Mouse (Mus musculus) limb, embryonic 12.5 days (tissue): ENCODE measurements around the gene Pdia5. TPM values are rescaled to one million over a fixed set of nuclear protein-coding genes. Genes with fewer than 3 reads are reported as not detected.

Source experiments
- ATAC-seq: fragments of 200-750 bp; cut with Nextera tagmentation; 2 replicates; pipeline ENCODE4 v1.8.0; 2017; ENCODE audit warnings: low read depth, moderate TSS enrichment; ENCODE audit not compliant: insufficient number of reproducible peaks, insufficient read depth, low FRiP score, low TSS enrichment
- H3K27ac ChIP-seq: fragments of 300-500 bp; sonication (generic); 2 replicates; pipeline ENCODE4 v1.5.1; 2016; ENCODE audit warnings: mild to moderate bottlenecking, moderate library complexity
- H3K27me3 ChIP-seq: fragments of 300-500 bp; sonication (generic); 2 replicates; pipeline ENCODE4 v1.6.1; 2016; ENCODE audit warnings: mild to moderate bottlenecking, moderate library complexity
- H3K36me3 ChIP-seq: fragments of 300-500 bp; sonication (generic); 2 replicates; pipeline ENCODE4 v1.6.1; 2016; ENCODE audit warnings: mild to moderate bottlenecking, moderate library complexity
- H3K4me1 ChIP-seq: fragments of 300-500 bp; sonication (generic); replicated peaks from 2 replicates; pipeline ENCODE4 v1.6.1; 2016
- H3K4me2 ChIP-seq: fragments of 300-500 bp; sonication (generic); 2 replicates; pipeline ENCODE4 v1.6.1; 2016; ENCODE audit warnings: mild to moderate bottlenecking, moderate library complexity
- H3K4me3 ChIP-seq: fragments of 300-500 bp; sonication (generic); replicated peaks from 2 replicates; pipeline ENCODE4 v1.5.1; 2016; ENCODE audit warnings: mild to moderate bottlenecking
- H3K9ac ChIP-seq: fragments of 300-500 bp; sonication (generic); replicated peaks from 2 replicates; pipeline ENCODE4 v1.6.1; 2016; ENCODE audit warnings: mild to moderate bottlenecking, moderate library complexity
- H3K9me3 ChIP-seq: fragments of 300-500 bp; sonication (generic); 2 replicates; pipeline ENCODE4 v1.6.1; 2016; ENCODE audit warnings: mild to moderate bottlenecking, moderate library complexity
- WGBS: fragments of 180-500 bp; shearing (Covaris S2); methylation state at CpG from one replicate; pipeline ENCODE4 v1.1.7; 2016; 5-methylcytosine and 5-hydroxymethylcytosine counted together
- polyA plus RNA-seq: library from polyadenylated mRNA; unstranded; fragments of >200 nt; fragmentation: Nextera tagmentation; extraction: Ambion mirVana; gene quantifications from 2 replicates; pipeline ENCODE4 v1.2.1, GENCODE M21; 2016

Pdia5 gene
- 24.1 and 27.9 TPM in 2 replicates for polyA plus RNA-seq

DNA sequence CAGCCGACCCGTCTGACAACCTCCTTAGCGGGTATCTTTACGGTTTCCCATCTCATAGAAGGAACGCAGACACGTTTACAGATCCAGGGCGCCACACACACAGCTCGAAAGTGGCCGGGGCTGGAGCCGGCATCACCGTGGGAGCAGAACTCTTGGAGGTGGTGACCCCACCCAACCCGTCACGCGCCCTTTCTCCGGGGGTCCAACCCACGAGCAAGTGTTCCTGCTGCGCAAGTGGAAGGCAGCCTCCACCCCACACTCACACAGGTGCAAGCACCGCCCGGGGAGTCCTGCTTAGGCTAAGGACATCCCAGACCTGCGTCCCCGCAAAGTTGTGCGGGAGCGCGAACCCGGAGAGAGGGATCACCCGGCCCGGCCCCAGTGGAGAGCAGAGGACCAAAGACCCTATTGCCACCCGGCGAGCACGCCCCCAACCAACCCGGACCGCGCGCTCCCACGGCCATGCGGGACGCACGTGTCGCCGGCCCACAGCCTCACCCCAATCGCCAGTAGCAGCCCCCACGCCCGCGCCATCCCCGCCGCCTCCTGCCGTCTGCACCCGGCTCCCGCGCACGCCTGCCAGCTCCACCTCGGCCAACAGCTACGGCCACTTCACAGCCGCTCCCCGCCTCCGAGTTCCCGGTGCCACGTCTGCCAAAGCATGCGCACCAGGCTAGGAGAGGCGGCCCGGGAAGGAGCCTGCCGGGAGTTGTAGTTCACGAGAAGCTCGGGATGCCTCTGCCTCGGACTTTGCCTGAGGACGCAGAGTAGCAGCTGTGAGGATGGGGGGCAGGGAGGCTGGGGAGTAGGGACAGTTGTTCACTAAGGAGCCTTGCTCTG, at the start of gene Pdia5:
Pdia5 (minus strand) TSS at position 643 of the 840 bp plus-strand sequence.
- Histone ChIP-seq H3K4me3 (peak within 1 kb of the TSS; percentile 63), H3K36me3 (no peaks in the 10 kb centered on the region), H3K4me1 (peaks cover 23% of the 10 kb centered on the region), H3K4me2 (peak within 1 kb of the TSS; percentile 93), H3K9ac (peak within 1 kb of the TSS; percentile 57), H3K27me3 (peaks cover 6% of the 10 kb centered on the region; the same call in 1 of the 2 replicates), H3K27ac (no peak within 1 kb of the TSS), H3K9me3 (no peaks in the 10 kb centered on the region)
- WGBS, result under 1% methylated on average over 65 of the region's 66 CpGs
- ATAC-seq, result peak; percentile 89

- no peak for ATAC-seq
- Histone ChIP-seq H3K27ac (no peak overlapping the region), H3K9ac (no peak overlapping the region), H3K27me3 (peaks cover 85% of the 10 kb centered on the region), H3K36me3 (no peaks in the 10 kb centered on the region), H3K4me2 (no peak overlapping the region), H3K4me1 (peaks cover 14% of the 10 kb centered on the region), H3K9me3 (no peaks in the 10 kb centered on the region), H3K4me3 (no peak overlapping the region)
- WGBS, result 56% methylated on average over 10 of the region's 10 CpGs
Observed at GRCm38 (mm10) chr16:35539041-35539440, 48.4 kb upstream of the Pdia5 start.

DNA sequence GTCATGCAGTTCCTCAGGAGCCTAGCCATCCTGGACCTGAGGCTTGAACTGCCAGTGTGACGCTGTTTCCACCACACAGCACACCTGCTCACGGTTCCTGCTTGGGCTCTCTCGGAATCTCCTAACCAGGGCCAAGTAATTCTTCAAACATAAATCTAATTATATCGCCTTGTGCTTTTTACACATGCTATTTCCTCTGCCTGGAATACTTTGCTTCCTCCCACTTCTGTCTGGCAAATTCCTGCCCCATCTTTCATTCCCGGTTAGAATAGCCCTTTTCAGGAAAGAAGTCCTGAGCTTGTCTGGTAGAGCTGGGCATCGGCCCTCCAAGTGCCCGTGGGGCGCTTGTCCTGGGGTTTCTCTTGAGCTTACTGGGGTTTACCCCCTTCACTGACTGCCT, 47.0 kb upstream of the Pdia5 start:
- WGBS, result 75% methylated on average over 8 of the region's 8 CpGs
- H3K27me3 ChIP-seq, result peaks cover 81% of the 10 kb centered on the region
- no peaks in the 10 kb centered on the region for H3K9me3 ChIP-seq
- H3K4me2 ChIP-seq, result no peak overlapping the region
- H3K36me3 ChIP-seq, result no peaks in the 10 kb centered on the region
- no peak overlapping the region for H3K9ac ChIP-seq
- H3K27ac ChIP-seq, result no peak overlapping the region
- ATAC-seq, result no peak
- H3K4me1 ChIP-seq, result peaks cover 12% of the 10 kb centered on the region
- no peak overlapping the region for H3K4me3 ChIP-seq

- no peak overlapping the region for H3K9ac ChIP-seq
- ATAC-seq, result no peak
- H3K27me3 ChIP-seq, result peaks cover 58% of the 10 kb centered on the region
- H3K27ac ChIP-seq, result no peak overlapping the region
- H3K4me2 ChIP-seq, result no peak overlapping the region
- 78% methylated on average over 3 of the region's 3 CpGs for WGBS
- H3K4me1 ChIP-seq, result no peaks in the 10 kb centered on the region
- H3K4me3 ChIP-seq, result no peak overlapping the region
- no peaks in the 10 kb centered on the region for H3K9me3 ChIP-seq
- H3K36me3 ChIP-seq, result no peaks in the 10 kb centered on the region
Observed at GRCm38 (mm10) chr16:35534630-35535029, 44.0 kb upstream of the Pdia5 start.

GRCm38 (mm10) chr16:35524200-35524599, 33.5 kb upstream of the Pdia5 start:
- Histone ChIP-seq H3K4me3 (no peak overlapping the region), H3K27me3 (no peaks in the 10 kb centered on the region), H3K4me2 (no peak overlapping the region), H3K9ac (no peak overlapping the region), H3K4me1 (peaks cover 8% of the 10 kb centered on the region), H3K9me3 (no peaks in the 10 kb centered on the region), H3K36me3 (no peaks in the 10 kb centered on the region), H3K27ac (no peak overlapping the region)
- 80% methylated on average over 4 of the region's 4 CpGs for WGBS
- ATAC-seq, result no peak

GRCm38 (mm10) chr16:35519245-35519644, 28.6 kb upstream of the Pdia5 start:
- peaks cover 32% of the 10 kb centered on the region for H3K4me1 ChIP-seq
- no peak for ATAC-seq
- no peak overlapping the region for H3K4me2 ChIP-seq
- WGBS, result 58% methylated on average over 7 of the region's 7 CpGs
- no peaks in the 10 kb centered on the region for H3K36me3 ChIP-seq
- no peak overlapping the region for H3K27ac ChIP-seq
- peaks cover 4% of the 10 kb centered on the region; the same call in 1 of the 2 replicates for H3K27me3 ChIP-seq
- no peak overlapping the region for H3K4me3 ChIP-seq
- H3K9me3 ChIP-seq, result no peaks in the 10 kb centered on the region
- H3K9ac ChIP-seq, result no peak overlapping the region

DNA sequence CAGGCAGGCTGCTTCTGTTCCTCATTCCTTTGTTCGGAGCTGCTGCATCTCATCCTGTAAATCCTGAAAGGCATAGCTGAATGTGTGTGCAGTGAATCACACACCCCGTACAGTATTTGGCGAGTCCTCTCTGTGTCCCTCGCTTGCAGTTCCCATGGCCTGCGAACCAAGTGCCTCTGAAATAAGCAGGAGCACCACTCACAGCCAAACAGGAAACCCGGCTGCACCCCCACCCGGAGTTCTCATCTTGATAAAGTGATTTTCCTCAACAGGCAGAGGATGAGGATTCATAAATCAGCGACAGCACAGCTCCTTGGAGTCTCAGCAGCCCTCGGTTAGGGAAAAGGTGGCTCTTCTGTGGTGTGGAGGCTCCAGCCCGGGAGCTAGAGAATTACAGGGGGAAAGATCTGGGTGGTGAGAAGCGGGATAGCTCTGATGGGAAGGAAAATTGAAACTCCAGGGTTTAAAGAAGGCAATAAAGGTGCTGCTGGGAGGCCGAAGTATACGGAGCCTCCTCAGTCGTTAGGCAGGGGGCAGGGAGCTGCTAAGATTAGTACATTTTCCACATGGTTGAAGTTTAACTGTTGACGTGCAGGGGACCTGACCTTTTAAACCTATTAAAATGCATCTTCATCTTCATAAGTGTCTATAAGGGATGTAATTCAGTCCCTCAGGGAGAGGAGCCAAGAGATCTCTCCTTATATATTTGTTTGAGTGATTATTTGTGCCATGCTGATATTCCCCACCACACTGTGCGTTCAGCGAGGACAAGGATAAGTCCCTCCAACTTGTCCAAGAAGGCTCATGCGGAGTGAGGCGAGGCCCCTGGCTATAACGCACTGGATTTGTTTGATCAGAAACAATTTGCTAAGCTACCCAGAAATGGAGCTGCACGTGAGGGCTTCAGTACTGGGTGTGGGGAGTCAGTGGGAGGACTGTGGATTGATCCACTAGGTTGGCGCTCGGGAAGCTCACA, 27.6 kb upstream of the Pdia5 start:
- Histone ChIP-seq H3K27ac (no peak overlapping the region), H3K4me1 (peaks cover 32% of the 10 kb centered on the region), H3K4me3 (no peak overlapping the region), H3K27me3 (peaks cover 4% of the 10 kb centered on the region; the same call in 1 of the 2 replicates), H3K36me3 (no peaks in the 10 kb centered on the region), H3K4me2 (peak overlapping the region; percentile 32), H3K9me3 (no peaks in the 10 kb centered on the region), H3K9ac (0 out of 2 replicates have a peak overlapping the region, but pooled peaks have one; percentile 44)
- WGBS, result 47% methylated on average over 23 of the region's 23 CpGs
- no peak for ATAC-seq

DNA sequence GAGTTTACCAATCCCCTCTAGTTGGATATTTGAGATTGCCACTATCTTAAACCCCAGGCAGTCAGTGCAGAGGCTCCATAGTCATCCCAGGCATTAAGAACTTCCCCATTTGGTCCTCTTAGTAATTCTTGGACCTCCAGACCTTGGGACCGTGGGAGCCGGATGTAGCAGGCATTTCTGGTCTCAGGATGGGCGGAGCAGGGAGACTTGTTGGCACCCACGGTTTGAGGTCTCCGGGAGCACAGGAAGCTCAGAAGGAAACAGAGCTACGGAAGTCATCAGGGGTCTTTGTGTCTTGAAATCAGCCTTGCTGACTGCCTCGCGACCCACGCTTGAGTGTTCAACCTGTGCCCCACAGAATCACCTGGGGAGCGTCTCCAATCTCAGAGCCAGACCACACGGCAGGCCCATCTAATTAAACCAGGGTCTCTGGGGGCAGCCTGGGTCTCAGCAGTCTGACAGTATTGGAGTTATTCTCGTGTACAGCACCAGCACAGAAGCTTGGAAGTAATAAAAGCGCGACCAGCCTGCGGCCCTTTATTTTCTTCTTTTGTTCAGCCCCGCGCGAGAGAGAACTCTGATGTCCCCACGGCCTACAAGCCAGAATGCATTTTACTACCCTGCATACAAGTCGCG, 25.4 kb upstream of the Pdia5 start:
- H3K9ac ChIP-seq, result no peak overlapping the region
- H3K4me1 ChIP-seq, result peaks cover 32% of the 10 kb centered on the region
- H3K36me3 ChIP-seq, result no peaks in the 10 kb centered on the region
- no peaks in the 10 kb centered on the region for H3K9me3 ChIP-seq
- H3K27ac ChIP-seq, result no peak overlapping the region
- H3K27me3 ChIP-seq, result peaks cover 4% of the 10 kb centered on the region; the same call in 1 of the 2 replicates
- H3K4me2 ChIP-seq, result no peak overlapping the region
- ATAC-seq, result no peak
- H3K4me3 ChIP-seq, result no peak overlapping the region
- WGBS, result 50% methylated on average over 21 of the region's 21 CpGs

- WGBS, result 44% methylated on average over 11 of the region's 11 CpGs
- ATAC-seq, result no peak
- no peak overlapping the region for H3K27ac ChIP-seq
- H3K9me3 ChIP-seq, result 0 out of 2 replicates have a peak, but pooled peaks cover 1% of the 10 kb centered on the region
- no peaks in the 10 kb centered on the region for H3K36me3 ChIP-seq
- no peak overlapping the region for H3K4me3 ChIP-seq
- no peaks in the 10 kb centered on the region for H3K27me3 ChIP-seq
- H3K4me1 ChIP-seq, result peaks cover 9% of the 10 kb centered on the region; the same call in 1 of the 2 replicates
- H3K4me2 ChIP-seq, result no peak overlapping the region
- no peak overlapping the region for H3K9ac ChIP-seq
Observed at GRCm38 (mm10) chr16:35509331-35510070, 18.8 kb upstream of the Pdia5 start.

DNA sequence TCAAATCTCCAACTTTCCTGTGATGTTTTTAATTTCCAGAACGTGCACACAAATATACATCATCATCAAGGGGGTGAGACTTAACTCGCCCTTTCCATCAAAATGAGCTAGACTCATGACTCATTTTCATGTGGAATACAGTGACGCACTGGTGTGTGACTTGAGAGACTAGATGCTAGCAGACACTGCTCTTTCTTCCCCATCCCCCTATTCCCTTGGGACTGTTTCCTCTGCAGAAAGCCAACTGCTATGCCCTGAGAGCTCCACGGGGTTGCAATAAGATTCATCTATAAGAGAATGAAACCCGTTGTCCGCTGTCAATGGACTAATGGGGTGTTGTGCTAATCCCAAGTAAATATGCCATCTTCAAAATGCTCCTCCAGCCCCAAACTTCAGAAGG, 17.9 kb upstream of the Pdia5 start:
- Histone ChIP-seq H3K9ac (no peak overlapping the region), H3K27ac (no peak overlapping the region), H3K36me3 (no peaks in the 10 kb centered on the region), H3K27me3 (no peaks in the 10 kb centered on the region), H3K4me1 (peaks cover 9% of the 10 kb centered on the region; the same call in 1 of the 2 replicates), H3K9me3 (0 out of 2 replicates have a peak, but pooled peaks cover 7% of the 10 kb centered on the region), H3K4me2 (no peak overlapping the region), H3K4me3 (no peak overlapping the region)
- WGBS, result 82% methylated on average over 6 of the region's 6 CpGs
- ATAC-seq, result no peak
